ENCODE assay signal across 8 mouse cellular contexts in genomic region chr4:40781143-40781542, GRCm38 (mm10). TPM values are rescaled to one million over a fixed set of nuclear protein-coding genes. Genes with fewer than 3 reads are reported as not detected.
DNase-seq lines count a peak whose midpoint lies in the region; ATAC-seq and TF ChIP-seq lines count a peak whose summit lies in the region.

No protein-coding gene starts in this region.

- H3K4me2 ChIP-seq in kidney, postnatal 0 days (ENCODE audit: low read length): no peak overlapping the region

- ATAC-seq in kidney, postnatal 0 days (replicated peaks; ENCODE audit: low FRiP score, low read depth): no peak

- peaks cover 13% of the 10 kb centered on the region; the same call in 1 of the 2 replicates for H3K4me1 ChIP-seq in kidney, postnatal 0 days (replicated peaks; ENCODE audit: insufficient read depth, low read length)
- H3K4me1 ChIP-seq in megakaryocyte, embryonic 14.5 days: peaks cover 64% of the 10 kb centered on the region

- H3K27me3 ChIP-seq in kidney, postnatal 0 days (ENCODE audit: insufficient read depth, low read length): no peaks in the 10 kb centered on the region
- H3K27me3 ChIP-seq in megakaryocyte, embryonic 14.5 days (replicated peaks): peaks cover 6% of the 10 kb centered on the region

- no peak overlapping the region for H3K4me3 ChIP-seq in kidney, postnatal 0 days (replicated peaks; ENCODE audit: low read depth, low read length)
- H3K4me3 ChIP-seq in megakaryocyte, embryonic 14.5 days (replicated peaks): peak overlapping the region; percentile 85

- no peaks in the 10 kb centered on the region for H3K36me3 ChIP-seq in kidney, postnatal 0 days (ENCODE audit: insufficient read depth, low read length)
- H3K36me3 ChIP-seq in megakaryocyte, embryonic 14.5 days (replicated peaks; ENCODE audit: low read length): no peaks in the 10 kb centered on the region

- TF ChIP-seq CTCF in kidney, postnatal 0 days (IDR thresholded peaks at IDR 0.05; ENCODE audit: low read depth): no peak

- peak overlapping the region; percentile 3; the same call in 1 of the 2 replicates for H3K27ac ChIP-seq in kidney, postnatal 0 days

- DNase-seq in 416B (ENCODE audit: low read depth) (peak; percentile 95), MEL-GATA-1-ER (ENCODE audit: extremely low read depth, low read depth) (peak; percentile 91)
- DNase-seq in kidney, postnatal 0 days (ENCODE audit: low spot score): peak; percentile 64
- DNase-seq in cerebellum, adult 9-10 months: no peak
- no peak for DNase-seq in layer of hippocampus, postnatal 25 days (ENCODE audit: extremely low spot score in 1 of 2, low spot score in 1 of 2)
- no peak for DNase-seq in urinary bladder, postnatal 14 days (ENCODE audit: low spot score)
- no peak for DNase-seq in cerebellum, adult 18-20 months

- no peak overlapping the region for H3K9ac ChIP-seq in kidney, postnatal 0 days (ENCODE audit: low read depth, low read length)

- WGBS in kidney, postnatal 0 days: 21% methylated on average over 3 of the region's 3 CpGs

- no peaks in the 10 kb centered on the region for H3K9me3 ChIP-seq in kidney, postnatal 0 days (replicated peaks; ENCODE audit: low read length)
- no peaks in the 10 kb centered on the region for H3K9me3 ChIP-seq in megakaryocyte, embryonic 14.5 days

RNA-seq across cellular contexts. Expression of gene Smu1, which starts 23.4 kb away (rescaled TPM):
- polyA plus RNA-seq in kidney, postnatal 0 days (2015; fragmentation: Nextera tagmentation; extraction: Ambion mirVana): 122 and 126 TPM in 2 replicates
- polyA plus RNA-seq in megakaryocyte, embryonic 14.5 days (2012; ENCODE audit: insufficient read depth, low replicate concordance): 8.3 TPM in 1 of 2 replicates, not detected in the other
- total RNA-seq in layer of hippocampus, postnatal 25 days (2021): 10 to 100 TPM; 45.3 to 52.6 TPM

RNA-seq across cellular contexts. Expression of gene Dnaja1, which starts 59.2 kb away (rescaled TPM):
- polyA plus RNA-seq in kidney, postnatal 0 days (2015; fragmentation: Nextera tagmentation; extraction: Ambion mirVana): 417 and 435 TPM in 2 replicates
- polyA plus RNA-seq in megakaryocyte, embryonic 14.5 days (2012; ENCODE audit: insufficient read depth, low replicate concordance): 0.81 and 43.5 TPM in 2 replicates
- 100 to 1,000 TPM; 314 to 349 TPM for total RNA-seq in layer of hippocampus, postnatal 25 days (2021)

Comparison
In these comparisons a context has a peak if more than half of its experiments do, and no peak if none do; other contexts are left out.
1. DNase-seq: peak in 416B (single experiment), MEL-GATA-1-ER (single experiment) and kidney, postnatal 0 days (single experiment); none in cerebellum, adult 9-10 months (single experiment), layer of hippocampus, postnatal 25 days (0 of 2), urinary bladder, postnatal 14 days (single experiment) and cerebellum, adult 18-20 months (0 of 2).
2. RNA of gene Smu1, which starts 23.4 kb away (polyA plus RNA-seq): 122 to 126 TPM in kidney, postnatal 0 days; 8.3 TPM in megakaryocyte, embryonic 14.5 days; every median in the first group is over 10 times any median in the second.